Mouse (Mus musculus) kidney, embryonic 15.5 days (tissue): ENCODE measurements around the gene Lsm4. TPM values are rescaled to one million over a fixed set of nuclear protein-coding genes. Genes with fewer than 3 reads are reported as not detected.

Source experiments
- ATAC-seq: fragments of 200-750 bp; cut with Nextera tagmentation; replicated peaks from 2 replicates; pipeline ENCODE4 v1.8.0; 2017; ENCODE audit warnings: moderate TSS enrichment; ENCODE audit not compliant: low FRiP score
- H3K27ac ChIP-seq: fragments of 300-500 bp; sonication (generic); 2 replicates; pipeline ENCODE4 v1.5.1; 2015; ENCODE audit warnings: mild to moderate bottlenecking, inconsistent platforms
- H3K27me3 ChIP-seq: fragments of 300-500 bp; sonication (generic); 2 replicates; pipeline ENCODE4 v1.6.1; 2015; ENCODE audit warnings: inconsistent platforms
- H3K36me3 ChIP-seq: fragments of 300-500 bp; sonication (generic); 2 replicates; pipeline ENCODE4 v1.6.1; 2015; ENCODE audit warnings: inconsistent platforms
- H3K4me1 ChIP-seq: fragments of 300-500 bp; sonication (generic); 2 replicates; pipeline ENCODE4 v1.6.1; 2015; ENCODE audit warnings: inconsistent platforms
- H3K4me2 ChIP-seq: fragments of 300-500 bp; sonication (generic); 2 replicates; pipeline ENCODE4 v1.6.1; 2015; ENCODE audit warnings: moderate library complexity, mild to moderate bottlenecking, inconsistent platforms
- H3K4me3 ChIP-seq: fragments of 300-500 bp; sonication (generic); replicated peaks from 2 replicates; pipeline ENCODE4 v1.5.1; 2015; ENCODE audit warnings: mild to moderate bottlenecking, inconsistent platforms
- H3K9ac ChIP-seq: fragments of 300-500 bp; sonication (generic); 2 replicates; pipeline ENCODE4 v1.6.1; 2015; ENCODE audit warnings: mild to moderate bottlenecking, inconsistent platforms
- H3K9me3 ChIP-seq: fragments of 300-500 bp; sonication (generic); replicated peaks from 2 replicates; pipeline ENCODE4 v1.6.1; 2016; ENCODE audit warnings: inconsistent platforms
- WGBS: fragments of 180-500 bp; shearing (Covaris S2); methylation state at CpG from one replicate; pipeline ENCODE4 v1.1.7; 2015; ENCODE audit warnings: mixed read lengths; 5-methylcytosine and 5-hydroxymethylcytosine counted together
- polyA plus RNA-seq: library from polyadenylated mRNA; unstranded; fragments of >200 nt; fragmentation: Nextera tagmentation; extraction: Ambion mirVana; gene quantifications from 2 replicates; pipeline ENCODE4 v1.2.1, GENCODE M21; 2015

Gene Lsm4
- polyA plus RNA-seq, 1 experiment from 2014 or later: 291 TPM

- Histone ChIP-seq H3K4me1 (peaks cover 22% of the 10 kb centered on the region), H3K9me3 (no peaks in the 10 kb centered on the region), H3K9ac (no peak overlapping the region), H3K4me3 (no peak overlapping the region), H3K4me2 (no peak overlapping the region), H3K36me3 (no peaks in the 10 kb centered on the region), H3K27me3 (no peaks in the 10 kb centered on the region), H3K27ac (no peak overlapping the region)
- ATAC-seq: no peak
- 60% methylated on average over 5 of the region's 5 CpGs for WGBS
Measured at GRCm38 (mm10) chr8:70667071-70667470, 6.0 kb upstream of the Lsm4 start.

GRCm38 (mm10) chr8:70671615-70672324, 1.3 kb upstream of the Lsm4 start:
- H3K27ac ChIP-seq: peak overlapping the region; percentile 97
- no peak overlapping the region for H3K9ac ChIP-seq
- H3K4me3 ChIP-seq: no peak overlapping the region
- no peak for ATAC-seq
- peaks cover 6% of the 10 kb centered on the region; the same call in 1 of the 2 replicates for H3K36me3 ChIP-seq
- no peaks in the 10 kb centered on the region for H3K9me3 ChIP-seq
- WGBS: 61% methylated on average over 10 of the region's 10 CpGs
- no peaks in the 10 kb centered on the region for H3K27me3 ChIP-seq
- H3K4me1 ChIP-seq: peaks cover 42% of the 10 kb centered on the region
- no peak overlapping the region for H3K4me2 ChIP-seq

GRCm38 (mm10) chr8:70672325-70673078, 546 bp upstream of the Lsm4 start:
- Histone ChIP-seq H3K36me3 (peaks cover 12% of the 10 kb centered on the region), H3K9me3 (no peaks in the 10 kb centered on the region), H3K4me3 (peak overlapping the region; percentile 71), H3K4me2 (peak overlapping the region; percentile 70), H3K4me1 (peaks cover 43% of the 10 kb centered on the region), H3K9ac (peak overlapping the region; percentile 52), H3K27me3 (no peaks in the 10 kb centered on the region), H3K27ac (peak overlapping the region; percentile 97)
- WGBS: 40% methylated on average over 19 of the region's 19 CpGs
- ATAC-seq: peak; percentile 13; the same call in 1 of the 2 replicates

GRCm38 (mm10) chr8:70674109-70674508, 1.1 kb downstream of the Lsm4 start:
- ATAC-seq: no peak
- Histone ChIP-seq H3K4me2 (peak overlapping the region; percentile 70), H3K9ac (peak overlapping the region; percentile 62), H3K4me3 (peak overlapping the region; percentile 71), H3K36me3 (peaks cover 28% of the 10 kb centered on the region), H3K4me1 (peaks cover 51% of the 10 kb centered on the region), H3K27me3 (no peaks in the 10 kb centered on the region), H3K9me3 (no peaks in the 10 kb centered on the region), H3K27ac (peak overlapping the region; percentile 97)
- 82% methylated on average over 3 of the region's 3 CpGs for WGBS

GRCm38 (mm10) chr8:70674716-70675115, 1.7 kb downstream of the Lsm4 start:
- peaks cover 51% of the 10 kb centered on the region for H3K4me1 ChIP-seq
- peak overlapping the region; percentile 70 for H3K4me2 ChIP-seq
- H3K36me3 ChIP-seq: peaks cover 34% of the 10 kb centered on the region
- no peaks in the 10 kb centered on the region for H3K27me3 ChIP-seq
- peak overlapping the region; percentile 62 for H3K9ac ChIP-seq
- H3K4me3 ChIP-seq: no peak overlapping the region
- ATAC-seq: no peak
- no peaks in the 10 kb centered on the region for H3K9me3 ChIP-seq
- H3K27ac ChIP-seq: peak overlapping the region; percentile 97
- WGBS: 61% methylated on average over 4 of the region's 4 CpGs

- H3K9me3 ChIP-seq: no peaks in the 10 kb centered on the region
- peaks cover 51% of the 10 kb centered on the region for H3K4me1 ChIP-seq
- WGBS: 85% methylated on average over 1 of the region's 1 CpGs
- no peak overlapping the region for H3K9ac ChIP-seq
- H3K4me2 ChIP-seq: no peak overlapping the region
- no peaks in the 10 kb centered on the region for H3K27me3 ChIP-seq
- H3K4me3 ChIP-seq: no peak overlapping the region
- peaks cover 35% of the 10 kb centered on the region for H3K36me3 ChIP-seq
- ATAC-seq: no peak
- H3K27ac ChIP-seq: peak overlapping the region; percentile 97
Measured at GRCm38 (mm10) chr8:70675336-70675735, 2.3 kb downstream of the Lsm4 start.

GRCm38 (mm10) chr8:70677451-70678080, 4.5 kb downstream of the Lsm4 start:
- no peak for ATAC-seq
- Histone ChIP-seq H3K27ac (peak overlapping the region; percentile 58), H3K36me3 (peaks cover 35% of the 10 kb centered on the region), H3K27me3 (no peaks in the 10 kb centered on the region), H3K9me3 (no peaks in the 10 kb centered on the region), H3K4me1 (peaks cover 42% of the 10 kb centered on the region), H3K4me3 (no peak overlapping the region), H3K9ac (no peak overlapping the region), H3K4me2 (no peak overlapping the region)
- WGBS: 72% methylated on average over 15 of the region's 15 CpGs

GRCm38 (mm10) chr8:70678679-70679078, 5.6 kb downstream of the Lsm4 start:
- no peak for ATAC-seq
- Histone ChIP-seq H3K4me3 (no peak overlapping the region), H3K4me1 (peaks cover 40% of the 10 kb centered on the region), H3K36me3 (peaks cover 35% of the 10 kb centered on the region), H3K9me3 (no peaks in the 10 kb centered on the region), H3K4me2 (no peak overlapping the region), H3K27me3 (no peaks in the 10 kb centered on the region), H3K27ac (no peak overlapping the region), H3K9ac (no peak overlapping the region)

GRCm38 (mm10) chr8:70679404-70679803, 6.4 kb downstream of the Lsm4 start:
- no peak overlapping the region for H3K4me3 ChIP-seq
- H3K27me3 ChIP-seq: no peaks in the 10 kb centered on the region
- 0 out of 2 replicates have a peak overlapping the region, but pooled peaks have one; percentile 2 for H3K27ac ChIP-seq
- no peaks in the 10 kb centered on the region for H3K9me3 ChIP-seq
- no peak overlapping the region for H3K4me2 ChIP-seq
- peaks cover 36% of the 10 kb centered on the region for H3K4me1 ChIP-seq
- WGBS: 92% methylated on average over 4 of the region's 4 CpGs
- H3K9ac ChIP-seq: no peak overlapping the region
- no peak for ATAC-seq
- H3K36me3 ChIP-seq: peaks cover 35% of the 10 kb centered on the region

GRCm38 (mm10) chr8:70680039-70680438, 7.0 kb downstream of the Lsm4 start:
- 74% methylated on average over 3 of the region's 3 CpGs for WGBS
- no peak overlapping the region for H3K4me3 ChIP-seq
- ATAC-seq: no peak
- no peaks in the 10 kb centered on the region for H3K9me3 ChIP-seq
- peaks cover 35% of the 10 kb centered on the region for H3K36me3 ChIP-seq
- no peak overlapping the region for H3K27ac ChIP-seq
- H3K9ac ChIP-seq: no peak overlapping the region
- peaks cover 29% of the 10 kb centered on the region for H3K4me1 ChIP-seq
- H3K27me3 ChIP-seq: no peaks in the 10 kb centered on the region
- H3K4me2 ChIP-seq: no peak overlapping the region

GRCm38 (mm10) chr8:70681410-70681809, 8.4 kb downstream of the Lsm4 start:
- no peaks in the 10 kb centered on the region for H3K9me3 ChIP-seq
- H3K4me1 ChIP-seq: peaks cover 26% of the 10 kb centered on the region
- H3K36me3 ChIP-seq: peaks cover 31% of the 10 kb centered on the region
- H3K4me3 ChIP-seq: no peak overlapping the region
- H3K4me2 ChIP-seq: no peak overlapping the region
- H3K9ac ChIP-seq: no peak overlapping the region
- H3K27me3 ChIP-seq: no peaks in the 10 kb centered on the region
- no peak for ATAC-seq
- H3K27ac ChIP-seq: peak overlapping the region; percentile 49; the same call in 1 of the 2 replicates
- 74% methylated on average over 3 of the region's 3 CpGs for WGBS

- no peaks in the 10 kb centered on the region for H3K27me3 ChIP-seq
- WGBS: 3% methylated on average over 19 of the region's 19 CpGs
- peaks cover 24% of the 10 kb centered on the region for H3K4me1 ChIP-seq
- H3K9me3 ChIP-seq: no peaks in the 10 kb centered on the region
- H3K27ac ChIP-seq: peak overlapping the region; percentile 49
- peak; percentile 58; the same call in 1 of the 2 replicates for ATAC-seq
- peaks cover 26% of the 10 kb centered on the region for H3K36me3 ChIP-seq
- peak overlapping the region; percentile 37 for H3K9ac ChIP-seq
- H3K4me3 ChIP-seq: peak overlapping the region; percentile 3; the same call in 1 of the 2 replicates
- H3K4me2 ChIP-seq: peak overlapping the region; percentile 50
Measured at GRCm38 (mm10) chr8:70682193-70682592, 9.1 kb downstream of the Lsm4 start.
